Mouse (Mus musculus): ENCODE results near the gene Inca1. TPM values are rescaled to one million over a fixed set of nuclear protein-coding genes. Genes with fewer than 3 reads are reported as not detected.

The Inca1 gene
- 1.4 and 1.8 TPM in 2 replicates for polyA plus RNA-seq (2015; fragmentation: Nextera tagmentation; extraction: Ambion mirVana)

DNA sequence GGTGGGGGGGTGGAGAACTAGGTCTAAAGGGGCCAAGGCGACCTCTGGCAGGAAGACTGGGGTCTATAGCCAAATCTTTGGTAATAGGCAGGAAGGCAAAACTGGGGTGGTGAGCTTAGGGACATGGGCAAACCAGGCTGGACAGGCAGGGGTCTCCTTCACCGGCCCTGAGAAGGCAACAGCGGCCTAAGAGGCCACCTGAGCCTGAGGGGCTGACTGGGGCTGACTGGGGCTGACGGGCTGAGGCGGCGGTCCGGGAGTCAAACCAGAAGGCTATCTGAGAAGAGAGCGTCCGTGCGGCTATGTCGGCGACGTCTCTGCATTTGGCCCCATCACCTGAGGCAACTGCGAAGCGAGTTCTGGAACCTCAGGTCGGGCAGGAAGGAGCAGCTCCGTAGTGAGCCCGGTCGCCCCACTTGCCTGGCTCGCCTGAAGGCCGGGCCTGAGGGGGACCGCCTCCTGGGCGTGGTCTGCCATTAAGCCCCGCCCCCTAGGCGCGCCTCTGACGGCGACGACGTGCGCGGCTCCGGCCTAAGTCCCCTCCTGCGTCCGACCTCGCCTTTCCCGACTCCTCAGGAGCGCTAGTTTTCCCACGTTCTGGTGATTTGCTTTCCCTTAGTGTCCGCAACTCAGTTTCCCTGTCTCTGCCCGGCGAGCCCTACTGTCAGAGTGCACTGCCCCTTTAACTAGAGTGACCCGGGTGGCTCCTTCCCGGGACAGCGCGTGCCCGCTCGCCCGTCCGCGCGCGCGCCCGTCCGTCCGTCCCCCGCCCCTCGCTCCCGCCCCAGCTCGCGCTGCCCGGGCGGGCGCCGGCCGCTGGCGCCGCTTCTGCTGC lies at the start of gene Inca1, which contains the start of gene Kif1c:
Gene Inca1 (minus strand): TSS at position 434 of the 835 bp plus-strand sequence.
Gene Kif1c (plus strand): TSS at position 827 of the 835 bp plus-strand sequence.
- Histone ChIP-seq H3K9me3 (ENCODE audit: control insufficient read depth, low read length) (no peaks in the 10 kb centered on the region), H3K36me3 (ENCODE audit: control insufficient read depth, insufficient read depth, low read length) (no peaks in the 10 kb centered on the region), H3K27me3 (replicated peaks; ENCODE audit: control insufficient read depth, insufficient read depth, low read length) (no peaks in the 10 kb centered on the region), H3K4me1 (ENCODE audit: control insufficient read depth, insufficient read depth, low read length) (peaks cover 19% of the 10 kb centered on the region), H3K4me2 (ENCODE audit: low read depth, low read length) (peak within 1 kb of the TSS; percentile 93), H3K9ac (ENCODE audit: low read depth, low read length) (peak within 1 kb of the TSS; percentile 95), H3K4me3 (ENCODE audit: low read length) (peak within 1 kb of the TSS; percentile 85), H3K27ac (ENCODE audit: low read length) (peak within 1 kb of the TSS; percentile 98)
- peak; percentile 94 for ATAC-seq
- WGBS = 1% methylated on average over 66 of the region's 69 CpGs

DNA sequence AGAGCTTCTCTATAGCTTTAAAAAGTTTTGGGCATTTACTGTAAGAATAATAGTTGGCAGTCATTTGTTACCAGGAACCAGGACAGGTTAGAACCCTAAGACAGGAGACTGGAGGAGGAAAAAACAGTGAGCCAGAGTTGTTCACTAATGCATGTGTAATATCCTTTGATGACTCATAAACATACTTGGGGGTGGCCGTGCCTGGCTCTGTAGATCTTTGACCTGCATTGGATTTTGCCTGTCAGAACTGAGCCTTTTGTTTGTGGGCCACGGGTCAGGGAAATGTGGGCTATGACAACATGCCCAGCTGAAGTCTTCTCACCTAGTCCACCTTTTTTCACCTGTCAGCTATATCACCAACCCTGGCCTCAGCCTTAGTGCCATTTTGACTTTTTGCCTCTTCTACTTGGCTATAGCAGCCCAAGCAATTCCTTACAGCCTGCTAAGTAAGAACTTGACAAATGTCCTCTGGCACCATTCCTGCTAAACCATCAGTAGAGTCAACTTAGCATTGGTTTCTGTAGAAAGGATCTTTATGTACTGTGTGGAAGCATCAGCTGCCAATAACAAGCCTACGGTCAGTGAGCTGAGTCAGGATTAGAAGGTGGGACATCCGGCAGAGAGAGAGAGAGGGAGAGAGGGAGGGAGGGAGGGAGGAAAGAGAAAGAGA lies 48.1 kb upstream of the Inca1 start:
- H3K27me3 ChIP-seq (replicated peaks; ENCODE audit: control insufficient read depth, insufficient read depth, low read length) = no peaks in the 10 kb centered on the region
- ATAC-seq = no peak
- H3K4me1 ChIP-seq (ENCODE audit: control insufficient read depth, insufficient read depth, low read length) = peaks cover 5% of the 10 kb centered on the region; the same call in 1 of the 2 replicates
- 71% methylated on average over 4 of the region's 4 CpGs for WGBS
- H3K4me2 ChIP-seq (ENCODE audit: low read depth, low read length) = no peak overlapping the region
- H3K9ac ChIP-seq (ENCODE audit: low read depth, low read length) = no peak overlapping the region
- H3K9me3 ChIP-seq (ENCODE audit: control insufficient read depth, low read length) = no peaks in the 10 kb centered on the region
- H3K4me3 ChIP-seq (ENCODE audit: low read length) = no peak overlapping the region
- H3K27ac ChIP-seq (ENCODE audit: low read length) = no peak overlapping the region; the same call in 1 of the 2 replicates
- no peaks in the 10 kb centered on the region for H3K36me3 ChIP-seq (ENCODE audit: control insufficient read depth, insufficient read depth, low read length)

- H3K27ac ChIP-seq (ENCODE audit: low read length) = peak overlapping the region; percentile 5; the same call in 1 of the 2 replicates
- H3K4me3 ChIP-seq (ENCODE audit: low read length) = no peak overlapping the region
- H3K27me3 ChIP-seq (replicated peaks; ENCODE audit: control insufficient read depth, insufficient read depth, low read length) = no peaks in the 10 kb centered on the region
- H3K4me1 ChIP-seq (ENCODE audit: control insufficient read depth, insufficient read depth, low read length) = 0 out of 2 replicates have a peak, but pooled peaks cover 3% of the 10 kb centered on the region
- H3K9me3 ChIP-seq (ENCODE audit: control insufficient read depth, low read length) = no peaks in the 10 kb centered on the region
- H3K9ac ChIP-seq (ENCODE audit: low read depth, low read length) = no peak overlapping the region
- ATAC-seq = peak; percentile 78
- no peaks in the 10 kb centered on the region for H3K36me3 ChIP-seq (ENCODE audit: control insufficient read depth, insufficient read depth, low read length)
- H3K4me2 ChIP-seq (ENCODE audit: low read depth, low read length) = no peak overlapping the region
- 57% methylated on average over 7 of the region's 7 CpGs for WGBS
Measured at GRCm38 (mm10) chr11:70745636-70746035, 45.7 kb upstream of the Inca1 start.

DNA sequence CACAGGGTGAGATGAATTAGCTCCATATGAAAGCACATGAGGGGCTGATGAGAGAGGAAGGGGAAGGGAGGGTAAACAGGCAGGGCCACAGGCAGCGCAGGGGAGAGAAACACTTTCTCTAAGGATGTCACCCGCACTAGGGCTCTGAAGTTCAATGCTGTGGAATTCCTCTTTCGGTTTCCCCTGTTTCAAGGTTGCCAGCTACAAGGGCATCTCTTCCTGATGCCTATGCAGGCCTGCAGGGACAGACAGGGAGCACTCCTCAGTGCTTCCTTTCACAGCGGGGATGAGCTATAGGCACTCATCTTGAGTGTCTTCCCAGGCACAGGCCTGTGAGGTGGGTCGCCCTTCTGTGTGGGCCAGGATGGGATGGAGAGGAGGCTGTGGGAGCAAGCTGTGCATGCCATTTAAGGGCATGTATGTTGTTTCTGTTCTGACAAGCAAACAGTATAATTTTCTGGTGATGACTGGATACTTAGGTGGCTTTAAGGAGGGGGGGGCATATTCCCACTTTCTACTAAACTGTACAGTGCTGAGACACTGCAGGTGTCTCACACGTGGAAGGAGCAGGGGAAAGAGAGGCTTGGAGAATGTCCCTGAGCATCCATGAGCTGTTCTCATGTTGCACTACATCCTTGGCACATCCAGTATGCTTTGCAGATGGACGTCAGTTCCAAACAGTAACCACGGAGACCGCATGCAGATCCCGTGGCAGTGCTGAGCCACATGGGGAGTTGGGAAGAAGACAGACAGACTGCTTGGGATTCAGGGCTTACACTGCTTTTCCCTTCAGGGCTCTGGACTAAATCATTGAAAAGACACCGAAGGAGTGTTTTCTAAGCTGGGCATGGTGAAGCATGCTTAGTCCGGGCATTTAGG lies 42.9 kb upstream of the Inca1 start:
- Histone ChIP-seq H3K4me2 (ENCODE audit: low read depth, low read length) (no peak overlapping the region), H3K4me3 (ENCODE audit: low read length) (no peak overlapping the region), H3K9ac (ENCODE audit: low read depth, low read length) (no peak overlapping the region), H3K36me3 (ENCODE audit: control insufficient read depth, insufficient read depth, low read length) (no peaks in the 10 kb centered on the region), H3K9me3 (ENCODE audit: control insufficient read depth, low read length) (no peaks in the 10 kb centered on the region), H3K4me1 (ENCODE audit: control insufficient read depth, insufficient read depth, low read length) (no peaks in the 10 kb centered on the region), H3K27ac (ENCODE audit: low read length) (no peak overlapping the region), H3K27me3 (replicated peaks; ENCODE audit: control insufficient read depth, insufficient read depth, low read length) (no peaks in the 10 kb centered on the region)
- WGBS = 78% methylated on average over 12 of the region's 12 CpGs
- ATAC-seq = no peak

- no peaks in the 10 kb centered on the region for H3K9me3 ChIP-seq (ENCODE audit: control insufficient read depth, low read length)
- H3K27ac ChIP-seq (ENCODE audit: low read length) = no peak overlapping the region
- no peak overlapping the region for H3K9ac ChIP-seq (ENCODE audit: low read depth, low read length)
- H3K4me3 ChIP-seq (ENCODE audit: low read length) = no peak overlapping the region
- no peak for ATAC-seq
- H3K36me3 ChIP-seq (ENCODE audit: control insufficient read depth, insufficient read depth, low read length) = no peaks in the 10 kb centered on the region
- H3K4me1 ChIP-seq (ENCODE audit: control insufficient read depth, insufficient read depth, low read length) = peaks cover 3% of the 10 kb centered on the region; the same call in 1 of the 2 replicates
- 83% methylated on average over 7 of the region's 7 CpGs for WGBS
- H3K4me2 ChIP-seq (ENCODE audit: low read depth, low read length) = no peak overlapping the region
- H3K27me3 ChIP-seq (replicated peaks; ENCODE audit: control insufficient read depth, insufficient read depth, low read length) = no peaks in the 10 kb centered on the region
Measured at GRCm38 (mm10) chr11:70742117-70742516, 42.2 kb upstream of the Inca1 start.

DNA sequence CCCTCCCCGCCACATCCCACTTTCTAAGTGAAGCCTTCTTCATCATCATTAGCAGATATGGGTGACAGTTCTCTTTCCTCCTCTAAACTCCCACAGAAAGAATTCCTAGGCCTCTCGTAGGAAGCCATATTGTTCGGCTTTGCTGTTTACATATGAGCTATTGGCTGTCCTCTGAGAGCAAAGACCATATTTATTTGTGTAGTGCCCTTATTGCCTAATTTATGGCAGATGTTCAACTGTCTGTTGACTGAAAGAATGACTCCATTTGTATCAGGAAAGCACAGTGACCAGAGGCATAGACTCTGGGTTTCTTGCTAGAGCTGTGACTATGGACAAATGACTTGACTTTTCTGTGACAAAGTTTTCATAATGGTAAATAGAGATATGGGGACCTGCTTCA lies 41.6 kb upstream of the Inca1 start:
- H3K4me1 ChIP-seq (ENCODE audit: control insufficient read depth, insufficient read depth, low read length) = peaks cover 3% of the 10 kb centered on the region; the same call in 1 of the 2 replicates
- no peak overlapping the region for H3K27ac ChIP-seq (ENCODE audit: low read length)
- H3K36me3 ChIP-seq (ENCODE audit: control insufficient read depth, insufficient read depth, low read length) = no peaks in the 10 kb centered on the region
- no peak overlapping the region for H3K4me2 ChIP-seq (ENCODE audit: low read depth, low read length)
- no peak overlapping the region for H3K9ac ChIP-seq (ENCODE audit: low read depth, low read length)
- no peaks in the 10 kb centered on the region for H3K9me3 ChIP-seq (ENCODE audit: control insufficient read depth, low read length)
- no peak for ATAC-seq
- H3K4me3 ChIP-seq (ENCODE audit: low read length) = no peak overlapping the region
- H3K27me3 ChIP-seq (replicated peaks; ENCODE audit: control insufficient read depth, insufficient read depth, low read length) = no peaks in the 10 kb centered on the region
- 79% methylated on average over 3 of the region's 3 CpGs for WGBS

DNA sequence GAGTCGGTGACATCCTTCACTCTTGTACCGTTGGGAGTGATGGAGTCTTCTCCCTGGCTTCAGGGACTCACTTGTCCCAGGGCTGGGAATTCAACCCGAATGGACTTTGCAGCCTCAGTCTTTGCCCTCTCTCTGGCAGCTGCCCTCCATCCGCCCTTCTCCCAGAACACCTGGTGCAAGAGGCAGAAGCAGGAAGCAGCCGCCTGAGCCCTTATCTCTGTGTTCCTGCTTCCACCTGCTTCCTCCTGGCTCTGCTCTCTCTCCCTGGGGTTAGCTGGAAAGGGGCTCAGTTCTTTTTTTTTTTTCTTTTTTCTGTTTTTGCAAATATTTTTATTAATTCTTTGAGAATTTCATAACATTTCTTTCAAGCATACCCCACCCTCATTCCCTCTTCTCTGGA lies 37.8 kb upstream of the Inca1 start:
- ATAC-seq = peak; percentile 93
- peaks cover 9% of the 10 kb centered on the region for H3K4me1 ChIP-seq (ENCODE audit: control insufficient read depth, insufficient read depth, low read length)
- WGBS = 50% methylated on average over 5 of the region's 5 CpGs

DNA sequence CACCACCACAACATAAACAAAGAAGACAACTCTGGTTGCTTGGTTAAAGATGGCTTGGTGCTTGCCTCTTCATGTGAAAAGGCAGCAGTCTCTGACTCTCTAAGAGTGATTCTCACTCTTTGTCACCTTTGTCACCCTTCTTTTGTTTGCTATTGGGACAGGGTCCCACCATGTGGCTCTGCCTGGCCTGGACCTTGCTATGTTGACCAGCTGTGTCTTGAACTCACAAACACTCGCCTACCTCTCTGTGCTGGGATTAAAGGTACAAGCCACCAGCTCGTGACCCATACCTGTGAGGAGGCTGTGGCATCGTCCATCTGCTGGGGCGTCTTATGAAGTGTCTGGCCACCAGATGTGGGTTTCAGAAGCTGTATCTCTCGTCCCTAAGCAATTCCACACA lies 33.3 kb upstream of the Inca1 start:
- Histone ChIP-seq H3K4me2 (ENCODE audit: low read depth, low read length) (no peak overlapping the region), H3K4me3 (ENCODE audit: low read length) (no peak overlapping the region), H3K9ac (ENCODE audit: low read depth, low read length) (no peak overlapping the region), H3K9me3 (ENCODE audit: control insufficient read depth, low read length) (no peaks in the 10 kb centered on the region), H3K27ac (ENCODE audit: low read length) (no peak overlapping the region), H3K36me3 (ENCODE audit: control insufficient read depth, insufficient read depth, low read length) (peaks cover 3% of the 10 kb centered on the region), H3K4me1 (ENCODE audit: control insufficient read depth, insufficient read depth, low read length) (peaks cover 17% of the 10 kb centered on the region), H3K27me3 (replicated peaks; ENCODE audit: control insufficient read depth, insufficient read depth, low read length) (no peaks in the 10 kb centered on the region)
- ATAC-seq = no peak
- 66% methylated on average over 5 of the region's 5 CpGs for WGBS

More for the DNA sequence above, 37.8 kb upstream of the Inca1 start:
- Histone ChIP-seq H3K27me3 (replicated peaks; ENCODE audit: control insufficient read depth, insufficient read depth, low read length) (no peaks in the 10 kb centered on the region), H3K9me3 (ENCODE audit: control insufficient read depth, low read length) (no peaks in the 10 kb centered on the region), H3K36me3 (ENCODE audit: control insufficient read depth, insufficient read depth, low read length) (no peaks in the 10 kb centered on the region), H3K27ac (ENCODE audit: low read length) (peak overlapping the region; percentile 45; the same call in 1 of the 2 replicates), H3K9ac (ENCODE audit: low read depth, low read length) (no peak overlapping the region), H3K4me3 (ENCODE audit: low read length) (no peak overlapping the region), H3K4me2 (ENCODE audit: low read depth, low read length) (no peak overlapping the region)
